Mouse (Mus musculus): ENCODE results near the gene Armc8. TPM values are rescaled to one million over a fixed set of nuclear protein-coding genes. Genes with fewer than 3 reads are reported as not detected.

Armc8 gene
- polyA plus RNA-seq, 1 experiment from 2014 or later, result 46.4 TPM

- WGBS, result 89% methylated on average over 3 of the region's 3 CpGs
- Histone ChIP-seq H3K4me3 (ENCODE audit: low read depth, low read length) (no peak overlapping the region), H3K36me3 (ENCODE audit: control insufficient read depth, insufficient read depth, low read length) (no peaks in the 10 kb centered on the region), H3K9me3 (ENCODE audit: control insufficient read depth, low read length) (no peaks in the 10 kb centered on the region), H3K27ac (ENCODE audit: low read depth, low read length) (no peak overlapping the region), H3K9ac (ENCODE audit: low read depth, low read length) (no peak overlapping the region), H3K4me2 (replicated peaks; ENCODE audit: low read depth, low read length) (no peak overlapping the region), H3K4me1 (replicated peaks; ENCODE audit: control insufficient read depth, insufficient read depth, low read length) (no peaks in the 10 kb centered on the region), H3K27me3 (ENCODE audit: control insufficient read depth, insufficient read depth, low read length) (no peaks in the 10 kb centered on the region)
- DNase-seq (ENCODE audit: low spot score) (no peak), ATAC-seq (ENCODE audit: low FRiP score) (no peak)
These were observed 121.4 kb downstream of the Armc8 start for GRCm38 (mm10) chr9:99447323-99447722.

- DNase-seq (ENCODE audit: low spot score), result no peak
- Histone ChIP-seq H3K4me2 (replicated peaks; ENCODE audit: low read depth, low read length) (no peak overlapping the region), H3K27me3 (ENCODE audit: control insufficient read depth, insufficient read depth, low read length) (no peaks in the 10 kb centered on the region), H3K36me3 (ENCODE audit: control insufficient read depth, insufficient read depth, low read length) (no peaks in the 10 kb centered on the region), H3K9me3 (ENCODE audit: control insufficient read depth, low read length) (no peaks in the 10 kb centered on the region), H3K4me3 (ENCODE audit: low read depth, low read length) (no peak overlapping the region), H3K4me1 (replicated peaks; ENCODE audit: control insufficient read depth, insufficient read depth, low read length) (no peaks in the 10 kb centered on the region), H3K27ac (ENCODE audit: low read depth, low read length) (no peak overlapping the region), H3K9ac (ENCODE audit: low read depth, low read length) (no peak overlapping the region)
- no peak for ATAC-seq (ENCODE audit: low FRiP score)
These were observed 122.4 kb downstream of the Armc8 start for GRCm38 (mm10) chr9:99446259-99446658.

GRCm38 (mm10) chr9:99444590-99445178 is 124.0 kb downstream of the Armc8 start:
- H3K4me3 ChIP-seq (ENCODE audit: low read depth, low read length), result no peak overlapping the region
- H3K9ac ChIP-seq (ENCODE audit: low read depth, low read length), result no peak overlapping the region
- H3K27me3 ChIP-seq (ENCODE audit: control insufficient read depth, insufficient read depth, low read length), result no peaks in the 10 kb centered on the region
- H3K9me3 ChIP-seq (ENCODE audit: control insufficient read depth, low read length), result no peaks in the 10 kb centered on the region
- no peak overlapping the region for H3K4me2 ChIP-seq (replicated peaks; ENCODE audit: low read depth, low read length)
- no peaks in the 10 kb centered on the region for H3K36me3 ChIP-seq (ENCODE audit: control insufficient read depth, insufficient read depth, low read length)
- no peak overlapping the region for H3K27ac ChIP-seq (ENCODE audit: low read depth, low read length)
- ATAC-seq (ENCODE audit: low FRiP score) (peak; percentile 51; the same call in 1 of the 2 replicates), DNase-seq (ENCODE audit: low spot score) (peak; percentile 56)
- WGBS, result 42% methylated on average over 8 of the region's 8 CpGs
- H3K4me1 ChIP-seq (replicated peaks; ENCODE audit: control insufficient read depth, insufficient read depth, low read length), result no peaks in the 10 kb centered on the region

- H3K4me3 ChIP-seq (ENCODE audit: low read depth, low read length), result no peak overlapping the region
- H3K9ac ChIP-seq (ENCODE audit: low read depth, low read length), result no peak overlapping the region
- H3K27me3 ChIP-seq (ENCODE audit: control insufficient read depth, insufficient read depth, low read length), result peaks cover 13% of the 10 kb centered on the region
- H3K4me1 ChIP-seq (replicated peaks; ENCODE audit: control insufficient read depth, insufficient read depth, low read length), result no peaks in the 10 kb centered on the region
- H3K36me3 ChIP-seq (ENCODE audit: control insufficient read depth, insufficient read depth, low read length), result no peaks in the 10 kb centered on the region
- H3K27ac ChIP-seq (ENCODE audit: low read depth, low read length), result no peak overlapping the region
- no peak overlapping the region for H3K4me2 ChIP-seq (replicated peaks; ENCODE audit: low read depth, low read length)
- no peaks in the 10 kb centered on the region for H3K9me3 ChIP-seq (ENCODE audit: control insufficient read depth, low read length)
- no peak for DNase-seq (ENCODE audit: low spot score)
- 89% methylated on average over 4 of the region's 4 CpGs for WGBS
- no peak; the same call in 1 of the 2 replicates for ATAC-seq (ENCODE audit: low FRiP score)
These were observed 126.9 kb downstream of the Armc8 start for GRCm38 (mm10) chr9:99441647-99442433.

- Histone ChIP-seq H3K36me3 (ENCODE audit: control insufficient read depth, insufficient read depth, low read length) (no peaks in the 10 kb centered on the region), H3K9me3 (ENCODE audit: control insufficient read depth, low read length) (no peaks in the 10 kb centered on the region), H3K9ac (ENCODE audit: low read depth, low read length) (no peak overlapping the region), H3K4me2 (replicated peaks; ENCODE audit: low read depth, low read length) (no peak overlapping the region), H3K4me3 (ENCODE audit: low read depth, low read length) (no peak overlapping the region), H3K27me3 (ENCODE audit: control insufficient read depth, insufficient read depth, low read length) (peaks cover 13% of the 10 kb centered on the region), H3K4me1 (replicated peaks; ENCODE audit: control insufficient read depth, insufficient read depth, low read length) (no peaks in the 10 kb centered on the region), H3K27ac (ENCODE audit: low read depth, low read length) (no peak overlapping the region)
- no peak for DNase-seq (ENCODE audit: low spot score)
- WGBS, result 85% methylated on average over 5 of the region's 5 CpGs
- no peak for ATAC-seq (ENCODE audit: low FRiP score)
These were observed 127.8 kb downstream of the Armc8 start for GRCm38 (mm10) chr9:99440941-99441340.

GRCm38 (mm10) chr9:99439064-99439463 is 129.6 kb downstream of the Armc8 start:
- 77% methylated on average over 8 of the region's 8 CpGs for WGBS
- no peak overlapping the region for H3K4me3 ChIP-seq (ENCODE audit: low read depth, low read length)
- H3K9ac ChIP-seq (ENCODE audit: low read depth, low read length), result no peak overlapping the region
- no peak overlapping the region for H3K27ac ChIP-seq (ENCODE audit: low read depth, low read length)
- no peak for DNase-seq (ENCODE audit: low spot score)
- ATAC-seq (ENCODE audit: low FRiP score), result no peak
- H3K4me2 ChIP-seq (replicated peaks; ENCODE audit: low read depth, low read length), result no peak overlapping the region
- 0 out of 2 replicates have a peak, but pooled peaks cover 5% of the 10 kb centered on the region for H3K4me1 ChIP-seq (replicated peaks; ENCODE audit: control insufficient read depth, insufficient read depth, low read length)
- peaks cover 13% of the 10 kb centered on the region for H3K27me3 ChIP-seq (ENCODE audit: control insufficient read depth, insufficient read depth, low read length)
- H3K36me3 ChIP-seq (ENCODE audit: control insufficient read depth, insufficient read depth, low read length), result no peaks in the 10 kb centered on the region
- H3K9me3 ChIP-seq (ENCODE audit: control insufficient read depth, low read length), result no peaks in the 10 kb centered on the region

- no peak overlapping the region for H3K4me2 ChIP-seq (replicated peaks; ENCODE audit: low read depth, low read length)
- H3K9ac ChIP-seq (ENCODE audit: low read depth, low read length), result no peak overlapping the region
- H3K36me3 ChIP-seq (ENCODE audit: control insufficient read depth, insufficient read depth, low read length), result no peaks in the 10 kb centered on the region
- H3K27ac ChIP-seq (ENCODE audit: low read depth, low read length), result no peak overlapping the region
- no peak for DNase-seq (ENCODE audit: low spot score)
- H3K4me3 ChIP-seq (ENCODE audit: low read depth, low read length), result no peak overlapping the region
- ATAC-seq (ENCODE audit: low FRiP score), result no peak
- no peaks in the 10 kb centered on the region for H3K9me3 ChIP-seq (ENCODE audit: control insufficient read depth, low read length)
- WGBS, result 80% methylated on average over 12 of the region's 12 CpGs
- 0 out of 2 replicates have a peak, but pooled peaks cover 5% of the 10 kb centered on the region for H3K4me1 ChIP-seq (replicated peaks; ENCODE audit: control insufficient read depth, insufficient read depth, low read length)
- H3K27me3 ChIP-seq (ENCODE audit: control insufficient read depth, insufficient read depth, low read length), result peaks cover 13% of the 10 kb centered on the region
These were observed 130.7 kb downstream of the Armc8 start for GRCm38 (mm10) chr9:99437781-99438565.

GRCm38 (mm10) chr9:99437031-99437764 is 131.5 kb downstream of the Armc8 start, which contains the start of gene Mras:
Gene Mras (minus strand): TSS chr9:99437381.
- H3K9me3 ChIP-seq (ENCODE audit: control insufficient read depth, low read length), result no peaks in the 10 kb centered on the region
- 18% methylated on average over 27 of the region's 27 CpGs for WGBS
- peak within 1 kb of the TSS; percentile 79 for H3K4me3 ChIP-seq (ENCODE audit: low read depth, low read length)
- no peak for ATAC-seq (ENCODE audit: low FRiP score)
- H3K36me3 ChIP-seq (ENCODE audit: control insufficient read depth, insufficient read depth, low read length), result no peaks in the 10 kb centered on the region
- H3K27ac ChIP-seq (ENCODE audit: low read depth, low read length), result peak within 1 kb of the TSS; percentile 77
- peak within 1 kb of the TSS; percentile 92 for H3K9ac ChIP-seq (ENCODE audit: low read depth, low read length)
- H3K4me2 ChIP-seq (replicated peaks; ENCODE audit: low read depth, low read length), result peak within 1 kb of the TSS; percentile 90
- H3K27me3 ChIP-seq (ENCODE audit: control insufficient read depth, insufficient read depth, low read length), result peaks cover 13% of the 10 kb centered on the region
- H3K4me1 ChIP-seq (replicated peaks; ENCODE audit: control insufficient read depth, insufficient read depth, low read length), result 0 out of 2 replicates have a peak, but pooled peaks cover 5% of the 10 kb centered on the region
- DNase-seq (ENCODE audit: low spot score), result peak; percentile 22

Measured in hindbrain, embryonic 11.5 days (tissue).